Mouse (Mus musculus): ENCODE data around the gene Tcf7l2.

DNA sequence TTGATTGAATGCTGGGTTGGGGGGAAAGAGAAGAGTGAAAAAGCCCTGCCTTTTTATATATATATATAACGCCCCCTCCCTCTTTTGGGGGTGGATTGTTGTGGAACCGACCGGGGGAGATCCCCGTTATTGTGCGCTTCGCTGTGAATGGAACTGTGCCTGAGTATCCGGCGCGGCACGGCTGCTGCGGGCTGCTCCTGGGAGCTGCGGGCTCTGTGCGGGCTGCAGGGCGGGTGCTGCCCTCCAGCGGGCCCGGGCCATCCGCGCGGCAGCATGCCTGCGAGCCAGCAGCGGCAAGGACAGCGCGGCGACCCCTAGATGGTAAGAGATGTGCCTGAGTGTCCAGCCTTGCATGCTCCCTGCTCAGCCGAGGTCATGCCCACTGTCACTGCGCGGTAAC, 153.7 kb downstream of the Tcf7l2 start:
- TF ChIP-seq GATA1 (IDR thresholded peaks at IDR 0.05; ENCODE audit: low read length) (no peak), TAL1 (IDR thresholded peaks at IDR 0.05; ENCODE audit: low read length) (no peak)
